Mouse (Mus musculus): ENCODE results near the gene Pde9a. TPM values are rescaled to one million over a fixed set of nuclear protein-coding genes. Genes with fewer than 3 reads are reported as not detected.

The Pde9a gene
- total and polyA plus RNA-seq, 2 experiments from 2014 or later, result 43.6 to 43.9 TPM

DNA sequence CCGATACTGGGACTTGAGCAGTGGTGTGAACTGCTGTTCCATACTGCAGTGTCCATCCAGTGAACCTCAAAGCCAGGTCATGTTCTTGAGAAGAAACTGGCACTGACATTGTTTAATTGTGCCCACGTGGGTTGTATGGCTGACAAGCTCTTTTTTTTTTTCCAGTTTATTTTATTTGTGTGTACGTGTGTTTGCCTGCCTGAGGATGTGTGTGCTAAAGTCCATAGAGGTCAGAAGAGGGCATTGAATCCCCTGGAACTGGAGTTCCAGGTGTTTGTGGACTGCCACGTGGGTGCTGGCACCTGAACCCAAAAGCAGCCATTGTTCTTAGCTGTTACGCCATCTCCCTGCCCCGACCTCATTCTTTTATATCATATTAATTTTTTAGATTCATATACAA, 88.4 kb downstream of the Pde9a start:
- H3K36me3 ChIP-seq (ENCODE audit: insufficient read depth), result peaks cover 60% of the 10 kb centered on the region
- no peaks in the 10 kb centered on the region for H3K27me3 ChIP-seq (ENCODE audit: insufficient read depth, low read length)
- TF ChIP-seq CTCF (IDR thresholded peaks at IDR 0.05; ENCODE audit: low read depth), result no peak
- no peak for ATAC-seq
- no peak for DNase-seq
- no peaks in the 10 kb centered on the region for H3K9me3 ChIP-seq (ENCODE audit: low read length)
- H3K27ac ChIP-seq (ENCODE audit: low read depth, low read length), result no peak overlapping the region
- WGBS, result 82% methylated on average over 6 of the region's 6 CpGs
- H3K4me1 ChIP-seq (ENCODE audit: insufficient read depth), result no peaks in the 10 kb centered on the region
- H3K4me3 ChIP-seq (ENCODE audit: low read depth, low read length), result no peak overlapping the region
- no peak overlapping the region for H3K9ac ChIP-seq
- no peak overlapping the region for H3K4me2 ChIP-seq (ENCODE audit: low read depth)

DNA sequence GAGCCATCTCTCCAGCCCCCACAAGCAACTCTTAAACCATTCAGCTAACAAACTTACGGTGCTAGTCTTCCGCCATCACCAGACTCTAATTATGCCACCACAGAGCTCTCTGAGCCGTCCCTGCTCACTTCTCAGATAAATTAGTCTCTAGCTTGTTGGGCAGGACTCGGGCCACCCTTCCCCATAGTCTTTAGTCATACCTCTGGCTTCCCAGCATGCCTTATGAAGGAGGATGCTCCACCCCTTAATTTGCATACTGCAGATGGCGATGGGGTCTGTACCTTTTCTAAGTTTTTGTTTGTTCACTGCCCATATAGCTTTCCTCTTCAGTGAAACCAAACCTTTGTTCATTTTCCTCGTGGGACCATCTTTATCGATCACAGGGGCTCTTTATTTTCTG, 92.6 kb downstream of the Pde9a start:
- Histone ChIP-seq H3K27me3 (ENCODE audit: insufficient read depth, low read length) (no peaks in the 10 kb centered on the region), H3K4me1 (ENCODE audit: insufficient read depth) (no peaks in the 10 kb centered on the region), H3K9me3 (ENCODE audit: low read length) (no peaks in the 10 kb centered on the region), H3K4me3 (ENCODE audit: low read depth, low read length) (no peak overlapping the region), H3K27ac (ENCODE audit: low read depth, low read length) (no peak overlapping the region), H3K36me3 (ENCODE audit: insufficient read depth) (peaks cover 26% of the 10 kb centered on the region), H3K9ac (no peak overlapping the region), H3K4me2 (ENCODE audit: low read depth) (no peak overlapping the region)
- TF ChIP-seq CTCF (IDR thresholded peaks at IDR 0.05; ENCODE audit: low read depth), result no peak
- 70% methylated on average over 7 of the region's 7 CpGs for WGBS
- DNase-seq (no peak), ATAC-seq (no peak)

DNA sequence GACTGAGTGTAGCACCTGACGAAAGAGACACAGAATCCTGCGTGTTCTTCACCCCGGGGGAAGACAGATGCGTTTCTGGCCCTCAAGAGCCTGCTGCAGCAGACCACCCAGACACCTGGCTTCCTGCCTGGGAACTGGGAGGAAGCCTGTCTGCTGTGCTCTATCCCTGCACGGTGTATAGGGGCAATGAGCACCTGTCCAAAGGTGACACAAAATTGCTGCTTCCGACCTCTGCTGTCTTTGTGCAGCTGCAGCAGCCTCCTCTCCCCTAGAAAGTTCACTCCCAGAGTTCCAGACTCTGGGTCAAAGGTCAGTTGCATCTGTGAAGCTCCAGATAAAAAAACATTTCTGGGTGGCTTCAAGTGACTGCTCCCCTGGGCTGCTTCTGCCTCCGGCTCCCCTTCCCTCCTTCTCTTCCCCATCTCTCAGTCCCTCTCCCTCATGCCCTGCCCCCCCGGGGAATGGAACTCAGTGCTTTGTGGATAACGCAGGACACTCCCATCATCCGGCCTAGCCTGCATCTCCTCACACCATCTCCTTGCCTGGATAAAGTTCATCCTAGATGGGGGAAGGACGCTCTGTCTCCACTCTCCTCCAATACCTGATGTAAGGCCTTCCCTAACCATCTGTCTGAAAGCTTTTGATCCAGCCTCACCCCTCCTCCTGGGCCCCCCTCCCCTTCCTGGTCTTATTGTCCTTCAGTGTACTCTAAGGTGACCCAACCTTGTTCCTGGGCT, 93.3 kb downstream of the Pde9a start:
- no peak for DNase-seq
- TF ChIP-seq CTCF (IDR thresholded peaks at IDR 0.05; ENCODE audit: low read depth), result no peak
- ATAC-seq, result no peak
- 63% methylated on average over 11 of the region's 11 CpGs for WGBS
- no peak overlapping the region for H3K4me2 ChIP-seq (ENCODE audit: low read depth)
- H3K9me3 ChIP-seq (ENCODE audit: low read length), result no peaks in the 10 kb centered on the region
- H3K27me3 ChIP-seq (ENCODE audit: insufficient read depth, low read length), result no peaks in the 10 kb centered on the region
- no peaks in the 10 kb centered on the region for H3K4me1 ChIP-seq (ENCODE audit: insufficient read depth)
- no peak overlapping the region for H3K4me3 ChIP-seq (ENCODE audit: low read depth, low read length)
- H3K36me3 ChIP-seq (ENCODE audit: insufficient read depth), result peaks cover 19% of the 10 kb centered on the region
- H3K9ac ChIP-seq, result no peak overlapping the region
- H3K27ac ChIP-seq (ENCODE audit: low read depth, low read length), result no peak overlapping the region

DNA sequence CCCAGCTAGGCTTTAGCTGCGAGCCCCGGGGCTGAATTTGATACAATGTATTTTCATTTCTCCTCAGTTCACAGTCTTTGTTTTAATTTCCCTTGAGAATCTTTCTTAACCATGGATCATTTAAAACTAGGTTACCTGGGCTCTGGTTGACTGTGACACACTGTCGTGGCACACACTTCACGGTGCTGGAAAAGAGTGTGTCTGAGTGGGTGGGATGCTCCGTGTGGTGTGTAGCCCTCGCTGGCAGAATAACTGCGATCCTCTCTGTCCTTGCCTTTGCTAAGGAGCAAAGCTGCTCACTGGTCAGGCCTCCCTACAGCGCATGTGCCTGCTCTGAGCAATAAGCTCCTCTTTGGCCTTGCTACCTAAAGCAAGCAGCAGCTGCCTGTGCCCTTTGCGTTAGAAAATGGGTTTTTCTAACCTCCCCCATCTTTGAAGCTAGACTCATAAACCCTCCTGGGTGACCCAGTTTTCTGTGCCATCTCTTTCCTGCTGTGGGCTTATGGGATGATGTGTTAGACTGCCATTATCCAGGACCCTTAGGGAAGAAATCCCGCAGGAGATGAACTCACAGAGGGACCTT, 100.7 kb downstream of the Pde9a start:
- TF ChIP-seq CTCF (IDR thresholded peaks at IDR 0.05; ENCODE audit: low read depth), result no peak
- no peaks in the 10 kb centered on the region for H3K36me3 ChIP-seq (ENCODE audit: insufficient read depth)
- no peak overlapping the region for H3K4me2 ChIP-seq (ENCODE audit: low read depth)
- no peaks in the 10 kb centered on the region for H3K9me3 ChIP-seq (ENCODE audit: low read length)
- DNase-seq (no peak), ATAC-seq (peak; percentile 32)
- no peak overlapping the region for H3K9ac ChIP-seq
- no peaks in the 10 kb centered on the region for H3K4me1 ChIP-seq (ENCODE audit: insufficient read depth)
- no peak overlapping the region for H3K4me3 ChIP-seq (ENCODE audit: low read depth, low read length)
- no peaks in the 10 kb centered on the region for H3K27me3 ChIP-seq (ENCODE audit: insufficient read depth, low read length)
- no peak overlapping the region for H3K27ac ChIP-seq (ENCODE audit: low read depth, low read length)
- 58% methylated on average over 10 of the region's 10 CpGs for WGBS

DNA sequence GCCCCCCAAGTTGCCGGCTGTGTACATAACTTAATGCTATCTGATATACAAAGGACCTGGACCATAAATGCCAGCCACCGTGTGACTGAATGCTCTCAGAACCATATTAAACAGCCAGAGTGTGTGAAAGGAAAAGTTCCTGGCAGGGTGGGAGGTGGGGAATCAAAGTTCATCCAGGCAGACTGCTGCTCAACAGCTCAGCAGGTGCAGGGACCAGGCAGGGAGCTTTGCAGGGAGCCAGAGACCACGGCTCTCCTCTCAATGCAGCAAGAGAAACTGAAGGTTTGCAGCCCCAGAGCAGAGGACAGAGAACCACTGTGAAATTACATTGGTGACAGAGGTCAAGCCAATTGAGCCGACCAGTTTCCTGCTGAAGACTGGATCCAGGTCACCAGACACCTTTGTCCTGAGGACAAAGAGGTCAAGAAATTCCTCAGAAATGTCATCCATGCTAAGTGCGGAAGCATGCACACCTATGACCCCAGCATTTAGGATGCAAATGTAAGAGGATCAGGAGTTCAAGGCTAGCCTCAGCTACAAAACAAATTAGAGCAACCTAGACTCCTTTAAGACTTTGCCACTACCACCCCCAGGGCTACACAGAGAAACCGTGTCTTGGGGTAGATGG, 101.5 kb downstream of the Pde9a start:
- WGBS, result 25% methylated on average over 6 of the region's 6 CpGs
- Histone ChIP-seq H3K9ac (no peak overlapping the region), H3K4me3 (ENCODE audit: low read depth, low read length) (no peak overlapping the region), H3K4me1 (ENCODE audit: insufficient read depth) (no peaks in the 10 kb centered on the region), H3K4me2 (ENCODE audit: low read depth) (no peak overlapping the region), H3K36me3 (ENCODE audit: insufficient read depth) (no peaks in the 10 kb centered on the region), H3K9me3 (ENCODE audit: low read length) (no peaks in the 10 kb centered on the region), H3K27ac (ENCODE audit: low read depth, low read length) (no peak overlapping the region), H3K27me3 (ENCODE audit: insufficient read depth, low read length) (no peaks in the 10 kb centered on the region)
- no peak for ATAC-seq
- no peak for TF ChIP-seq CTCF (IDR thresholded peaks at IDR 0.05; ENCODE audit: low read depth)
- no peak for DNase-seq

DNA sequence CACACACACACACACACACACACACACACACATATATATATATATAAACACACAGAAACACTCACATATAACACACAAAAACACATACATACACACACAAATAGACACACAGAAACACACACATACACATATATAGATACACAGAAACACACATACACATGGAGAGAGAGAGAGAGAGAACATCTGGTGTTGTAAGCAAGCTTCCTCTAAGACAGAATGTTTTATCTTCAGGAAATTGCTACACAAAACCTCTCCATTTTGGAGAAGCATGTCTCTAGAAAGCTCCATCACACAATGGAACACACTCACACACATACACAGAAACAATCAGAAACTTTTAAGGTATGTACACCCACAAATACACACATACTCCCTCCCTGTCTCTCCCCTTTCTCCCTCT, 105.3 kb downstream of the Pde9a start:
- H3K27ac ChIP-seq (ENCODE audit: low read depth, low read length), result no peak overlapping the region
- no peaks in the 10 kb centered on the region for H3K4me1 ChIP-seq (ENCODE audit: insufficient read depth)
- peaks cover 16% of the 10 kb centered on the region for H3K36me3 ChIP-seq (ENCODE audit: insufficient read depth)
- H3K9ac ChIP-seq, result no peak overlapping the region
- no peak overlapping the region for H3K4me2 ChIP-seq (ENCODE audit: low read depth)
- DNase-seq, result no peak
- H3K27me3 ChIP-seq (ENCODE audit: insufficient read depth, low read length), result no peaks in the 10 kb centered on the region
- no peak for TF ChIP-seq CTCF (IDR thresholded peaks at IDR 0.05; ENCODE audit: low read depth)
- H3K4me3 ChIP-seq (ENCODE audit: low read depth, low read length), result no peak overlapping the region
- ATAC-seq, result no peak
- no peaks in the 10 kb centered on the region for H3K9me3 ChIP-seq (ENCODE audit: low read length)

DNA sequence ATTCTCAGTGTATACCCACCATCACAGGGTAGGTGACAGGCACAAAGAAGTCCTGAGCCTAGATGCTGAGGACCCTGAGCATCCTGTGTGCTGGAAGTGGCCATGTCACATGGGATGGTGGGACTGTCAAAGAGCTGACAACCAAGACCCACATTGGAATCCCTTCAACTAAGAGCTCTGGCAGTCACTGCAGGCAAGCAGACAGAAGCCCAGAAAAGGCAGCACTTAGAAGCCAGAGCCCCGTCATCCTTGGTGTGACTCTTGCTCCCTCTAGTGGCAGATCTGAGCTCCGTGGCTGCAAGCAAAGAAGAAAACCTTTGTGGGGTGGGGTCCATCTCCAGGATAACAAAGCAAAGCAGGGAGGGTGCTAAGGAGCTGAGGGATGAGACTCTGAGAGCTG, 106.4 kb downstream of the Pde9a start:
- ATAC-seq (peak; percentile 93), DNase-seq (peak; percentile 96)
- Histone ChIP-seq H3K9me3 (ENCODE audit: low read length) (no peaks in the 10 kb centered on the region), H3K27me3 (ENCODE audit: insufficient read depth, low read length) (no peaks in the 10 kb centered on the region), H3K9ac (no peak overlapping the region), H3K4me3 (ENCODE audit: low read depth, low read length) (no peak overlapping the region), H3K4me2 (ENCODE audit: low read depth) (no peak overlapping the region), H3K36me3 (ENCODE audit: insufficient read depth) (peaks cover 25% of the 10 kb centered on the region), H3K27ac (ENCODE audit: low read depth, low read length) (peak overlapping the region; percentile 40; the same call in 1 of the 2 replicates), H3K4me1 (ENCODE audit: insufficient read depth) (no peaks in the 10 kb centered on the region)
- TF ChIP-seq CTCF (IDR thresholded peaks at IDR 0.05; ENCODE audit: low read depth), result peak; percentile 99
- 0% methylated on average over 2 of the region's 2 CpGs for WGBS
